Mouse (Mus musculus): ENCODE measurements around the gene Actl7b. TPM values are rescaled to one million over a fixed set of nuclear protein-coding genes. Genes with fewer than 3 reads are reported as not detected.

Actl7b gene
- polyA plus RNA-seq (2014; fragmentation: Illumina TruSeq; extraction: RNeasy Lipid Tissue Mini Kit (QIAGEN cat#74804); ENCODE audit: low read depth, low replicate concordance) = 8.8 TPM

DNA sequence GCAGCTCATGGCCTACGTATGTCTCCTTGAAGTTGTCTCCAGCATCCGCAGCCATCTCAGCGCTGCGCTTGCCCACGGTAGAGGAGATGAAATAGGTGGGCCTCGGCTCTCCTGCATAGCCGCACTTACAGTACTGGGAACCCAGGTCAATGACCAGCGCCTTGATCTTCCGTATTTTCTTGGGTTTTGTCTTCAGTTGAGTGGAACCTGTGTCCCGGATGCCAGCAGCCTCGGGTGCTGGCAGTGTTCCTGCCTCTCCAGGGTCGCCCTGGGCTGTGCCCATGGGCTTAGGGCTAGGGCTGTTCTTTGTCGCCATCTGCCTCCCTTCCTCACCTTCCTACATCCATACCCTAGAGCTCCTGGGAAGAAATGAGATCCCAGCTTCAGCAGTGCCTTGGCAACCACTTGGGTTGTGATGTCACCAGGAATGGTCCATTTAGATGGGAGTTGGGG lies at the start of gene Actl7b:
TSS of gene Actl7b (minus strand) at position 403 of the 453 bp plus-strand sequence.

DNA sequence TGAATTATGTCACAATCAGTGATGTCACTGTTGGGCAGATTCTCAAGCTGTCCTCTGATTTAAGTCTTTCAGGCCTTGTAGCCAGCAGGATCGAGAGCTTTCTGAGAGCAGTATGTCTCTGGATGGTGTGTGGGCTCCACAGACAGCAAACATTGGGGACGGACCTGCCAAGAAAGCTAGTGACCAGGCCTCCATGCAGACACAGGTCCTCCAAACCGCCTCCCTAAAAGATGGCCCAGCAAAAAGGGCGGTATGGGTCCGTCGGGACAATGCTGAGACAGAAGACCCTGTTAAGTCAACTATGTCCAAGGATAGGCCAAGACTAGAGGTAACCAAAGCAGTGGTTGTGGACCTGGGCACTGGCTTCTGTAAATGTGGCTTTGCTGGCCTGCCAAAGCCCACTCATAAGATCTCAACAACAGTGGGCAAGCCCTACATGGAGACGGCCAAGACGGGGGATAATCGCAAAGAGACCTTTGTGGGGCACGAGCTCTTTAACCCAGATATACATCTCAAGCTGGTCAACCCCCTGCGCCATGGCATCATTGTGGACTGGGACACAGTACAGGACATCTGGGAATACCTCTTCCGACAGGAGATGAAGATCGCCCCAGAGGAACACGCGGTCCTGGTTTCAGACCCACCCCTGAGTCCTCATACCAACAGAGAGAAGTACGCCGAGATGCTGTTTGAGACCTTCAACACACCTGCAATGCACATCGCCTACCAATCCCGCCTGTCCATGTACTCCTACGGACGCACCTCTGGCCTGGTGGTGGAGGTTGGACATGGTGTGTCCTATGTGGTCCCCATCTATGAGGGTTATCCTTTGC lies 2.3 kb upstream of the Actl7b start, which contains the start of gene Actl7a:
TSS of gene Actl7a (plus strand) at position 51 of the 833 bp plus-strand sequence.

DNA sequence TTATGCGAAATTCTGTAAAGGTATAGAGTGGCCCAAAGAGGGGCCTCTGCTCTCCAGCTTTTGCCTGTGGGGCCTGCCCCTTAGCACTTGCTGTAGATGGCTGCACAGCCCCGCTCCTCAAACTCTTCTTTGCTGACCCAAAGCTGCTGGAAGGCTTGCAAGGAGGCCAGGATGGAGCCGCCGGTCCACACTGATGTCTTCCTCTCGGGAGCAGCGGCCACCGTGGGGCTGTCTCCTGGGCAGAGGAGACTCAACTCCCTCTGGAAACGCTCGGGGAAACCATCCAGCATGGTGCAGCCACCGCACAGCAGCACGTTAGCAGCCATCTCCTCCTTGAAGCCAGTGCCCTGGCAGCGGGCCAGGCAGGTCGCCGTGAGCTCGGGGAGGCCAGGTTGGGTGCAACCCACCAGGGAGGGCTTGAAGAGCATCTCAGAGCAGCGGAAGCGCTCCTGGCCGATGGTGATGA lies 1.2 kb downstream of the Actl7b start, which contains the start of gene Gm26657:
TSS of gene Gm26657 (plus strand) at position 51 of the 466 bp plus-strand sequence.

Other genes with a start within 250 kb of the Actl7b start
- not detected for gene Gm26657, start 1.4 kb downstream of the Actl7b start, polyA plus RNA-seq (2014; fragmentation: Illumina TruSeq; extraction: RNeasy Lipid Tissue Mini Kit (QIAGEN cat#74804); ENCODE audit: low read depth, low replicate concordance)
- gene Actl7a, start 2.0 kb upstream of the Actl7b start, polyA plus RNA-seq (2014; fragmentation: Illumina TruSeq; extraction: RNeasy Lipid Tissue Mini Kit (QIAGEN cat#74804); ENCODE audit: low read depth, low replicate concordance) = 7.2 TPM
- 22.6 TPM for gene Elp1, start 60.9 kb upstream of the Actl7b start, polyA plus RNA-seq (2014; fragmentation: Illumina TruSeq; extraction: RNeasy Lipid Tissue Mini Kit (QIAGEN cat#74804); ENCODE audit: low read depth, low replicate concordance)
- gene Fam206a, start 60.9 kb upstream of the Actl7b start, polyA plus RNA-seq (2014; fragmentation: Illumina TruSeq; extraction: RNeasy Lipid Tissue Mini Kit (QIAGEN cat#74804); ENCODE audit: low read depth, low replicate concordance) = 9.6 TPM
- gene Ctnnal1, start 123.7 kb upstream of the Actl7b start, polyA plus RNA-seq (2014; fragmentation: Illumina TruSeq; extraction: RNeasy Lipid Tissue Mini Kit (QIAGEN cat#74804); ENCODE audit: low read depth, low replicate concordance) = 18.7 TPM
- 14.2 TPM for gene Tmem245, start 206.0 kb upstream of the Actl7b start, polyA plus RNA-seq (2014; fragmentation: Illumina TruSeq; extraction: RNeasy Lipid Tissue Mini Kit (QIAGEN cat#74804); ENCODE audit: low read depth, low replicate concordance)
- gene Frrs1l, start 248.9 kb upstream of the Actl7b start, polyA plus RNA-seq (2014; fragmentation: Illumina TruSeq; extraction: RNeasy Lipid Tissue Mini Kit (QIAGEN cat#74804); ENCODE audit: low read depth, low replicate concordance) = not detected

Measured in adipose tissue, adult 10 weeks (tissue).